Mouse (Mus musculus) urinary bladder, adult 2 months (tissue): ENCODE measurements around the gene Ints7. TPM values are rescaled to one million over a fixed set of nuclear protein-coding genes. Genes with fewer than 3 reads are reported as not detected.
A peak's percentile ranks its signal among the peaks of the same experiment; 100 is the strongest.

Source experiments
- DNase-seq: peaks from one replicate; pipeline ENCODE4 v3.0.0; 2022; ENCODE audit warnings: low spot score
- polyA plus RNA-seq: library from polyadenylated mRNA; depleted of rRNA; stranded (reverse); fragments of >200 nt; gene quantifications from 2 replicates; pipeline ENCODE4 v1.2.3, GENCODE M21; 2012; rRNA removed

Ints7 gene
- polyA plus RNA-seq: 22.1 and 24.1 TPM in 2 replicates

- DNase-seq: peak; percentile 99
These were observed at the start of gene Ints7, which contains the start of gene Dtl for GRCm38 (mm10) chr1:191575458-191576247. Gene Ints7 (plus strand): TSS chr1:191575636. Gene Dtl (minus strand): TSS chr1:191575544.

- DNase-seq: no peak
These were observed 48.3 kb upstream of the Ints7 start for GRCm38 (mm10) chr1:191527089-191527488.

DNA sequence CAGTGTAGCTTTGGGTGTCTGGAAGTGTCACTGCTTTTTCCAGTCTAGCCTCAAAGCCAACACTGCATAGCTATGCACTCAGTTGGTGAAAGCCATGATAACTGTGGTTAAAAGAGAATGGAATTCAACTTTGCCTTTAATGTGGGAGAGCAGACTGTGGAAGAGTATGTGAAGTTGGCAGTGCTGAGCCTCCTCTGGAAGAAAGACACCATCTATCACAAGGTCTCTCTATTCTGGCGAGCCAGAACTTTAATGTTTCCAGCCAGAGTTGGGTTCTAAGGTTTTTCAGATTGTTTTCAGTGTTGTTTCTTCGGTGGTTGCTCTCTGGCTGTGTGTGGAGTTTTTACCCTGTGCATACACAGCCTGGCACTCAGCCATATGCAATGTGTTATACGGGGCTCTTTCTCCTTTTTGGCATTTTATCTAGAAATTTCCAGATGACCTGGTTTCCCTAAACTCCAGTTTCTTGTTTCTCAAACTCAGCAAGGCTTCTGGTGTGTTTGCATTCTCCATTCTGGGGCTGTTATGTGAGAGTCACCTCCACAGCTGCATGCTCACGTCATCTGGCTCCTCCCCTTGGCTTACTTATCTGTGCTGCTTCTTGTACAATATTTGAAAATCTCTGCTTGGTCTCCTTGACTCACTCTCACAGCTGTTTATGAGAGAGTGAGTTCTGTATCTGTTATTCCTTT lies 47.4 kb upstream of the Ints7 start:
- no peak for DNase-seq

DNA sequence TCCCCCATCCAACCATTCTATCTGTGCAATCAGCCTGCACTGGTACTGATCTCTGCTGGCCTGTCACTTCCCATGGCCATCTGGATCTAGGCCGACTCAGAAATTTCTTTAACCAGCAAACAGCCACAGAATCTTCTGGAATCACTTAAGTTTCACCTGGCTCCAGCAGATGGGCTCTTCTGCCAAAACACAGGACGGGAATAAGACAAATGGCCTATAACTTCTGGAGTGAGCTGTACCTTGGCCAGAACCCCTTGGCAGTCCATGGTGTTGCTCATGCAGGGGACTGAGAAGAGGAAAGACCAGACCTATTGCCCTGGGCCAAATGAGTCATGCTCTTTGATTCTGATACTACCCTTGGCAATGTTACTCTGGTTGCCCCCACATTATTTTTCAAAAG lies 46.0 kb upstream of the Ints7 start:
- no peak for DNase-seq

- no peak for DNase-seq
These were observed 44.4 kb upstream of the Ints7 start for GRCm38 (mm10) chr1:191531023-191531422.

- DNase-seq: no peak
These were observed 40.5 kb upstream of the Ints7 start for GRCm38 (mm10) chr1:191534896-191535295.

GRCm38 (mm10) chr1:191540300-191540699 lies 35.1 kb upstream of the Ints7 start:
- no peak for DNase-seq

DNA sequence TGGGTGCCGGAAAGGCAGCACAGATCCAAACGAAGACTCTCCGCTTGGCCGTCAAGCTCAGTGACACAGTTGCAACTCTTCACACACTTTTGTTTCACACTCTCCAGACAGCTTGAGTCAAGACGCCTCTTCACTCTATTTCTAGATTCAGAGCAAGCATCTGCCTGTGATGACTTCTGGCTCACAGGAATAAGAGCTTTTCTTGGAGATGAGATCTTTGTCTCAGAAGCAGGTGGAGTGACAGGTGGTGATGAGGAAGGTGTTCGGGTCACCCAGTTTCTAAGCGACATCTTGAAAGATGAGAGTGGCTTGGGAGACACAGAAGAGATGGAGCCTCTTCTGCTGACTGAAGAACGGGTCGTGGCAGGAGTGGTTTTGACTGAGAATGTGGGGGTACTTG lies 34.4 kb upstream of the Ints7 start:
- no peak for DNase-seq

DNA sequence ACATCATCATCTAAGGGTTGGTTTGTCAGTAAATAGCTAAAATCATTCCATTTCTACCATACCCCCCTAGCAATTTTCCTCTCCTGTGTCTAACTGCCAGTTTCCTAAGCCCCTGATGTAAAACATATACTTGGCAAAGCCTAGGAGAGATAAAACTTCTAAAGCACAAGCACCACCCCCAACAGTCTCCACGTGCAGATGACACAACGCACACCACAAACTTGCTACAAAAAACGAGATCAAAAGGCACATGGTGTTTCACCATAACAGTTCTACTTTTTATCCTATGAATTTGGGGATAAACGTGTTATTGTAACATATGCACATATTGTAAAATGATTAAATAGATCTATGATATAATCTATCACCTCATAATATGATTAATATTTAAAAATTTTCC lies 33.8 kb upstream of the Ints7 start:
- DNase-seq: no peak

DNA sequence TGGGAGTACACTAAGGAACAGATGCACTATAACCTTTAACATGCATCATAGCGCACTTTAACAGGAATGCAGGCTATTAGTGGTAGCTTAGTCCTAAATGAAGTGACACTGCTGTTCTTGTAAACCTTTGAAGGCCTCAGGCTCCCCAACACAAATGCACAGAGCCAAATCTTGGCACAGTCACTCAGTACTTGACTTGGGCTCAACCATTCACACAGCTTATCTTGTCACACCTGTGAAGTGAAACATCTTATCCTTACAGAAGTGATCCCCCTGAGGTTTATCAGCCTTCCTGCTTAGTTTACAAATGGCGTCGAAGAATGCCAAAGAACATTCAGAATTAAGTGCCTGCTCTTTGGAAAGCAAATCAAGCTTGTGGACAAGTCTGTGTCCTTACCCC lies 31.7 kb upstream of the Ints7 start:
- DNase-seq: no peak

- DNase-seq: no peak
These were observed 24.6 kb upstream of the Ints7 start for GRCm38 (mm10) chr1:191550786-191551185.

GRCm38 (mm10) chr1:191557109-191557508 lies 18.3 kb upstream of the Ints7 start:
- no peak for DNase-seq

DNA sequence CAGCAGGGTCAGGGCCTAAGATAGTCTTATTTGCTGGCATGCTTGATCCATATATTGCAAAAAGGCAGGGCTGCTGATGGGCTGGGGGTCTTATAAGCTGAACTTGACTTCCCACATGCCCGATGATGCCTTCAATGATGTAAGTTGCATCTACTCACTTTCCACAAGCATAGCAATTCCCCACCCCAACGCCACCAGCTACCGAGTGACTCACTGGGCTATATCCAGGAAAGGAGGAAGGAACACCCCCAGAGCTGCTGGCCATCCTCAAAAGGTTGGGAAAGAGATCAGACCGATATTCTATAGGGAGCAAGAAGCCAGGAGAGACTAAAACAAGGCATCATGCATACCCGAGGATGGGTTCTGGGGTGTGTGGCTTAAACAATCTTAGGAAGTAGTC lies 15.7 kb upstream of the Ints7 start:
- DNase-seq: no peak

DNA sequence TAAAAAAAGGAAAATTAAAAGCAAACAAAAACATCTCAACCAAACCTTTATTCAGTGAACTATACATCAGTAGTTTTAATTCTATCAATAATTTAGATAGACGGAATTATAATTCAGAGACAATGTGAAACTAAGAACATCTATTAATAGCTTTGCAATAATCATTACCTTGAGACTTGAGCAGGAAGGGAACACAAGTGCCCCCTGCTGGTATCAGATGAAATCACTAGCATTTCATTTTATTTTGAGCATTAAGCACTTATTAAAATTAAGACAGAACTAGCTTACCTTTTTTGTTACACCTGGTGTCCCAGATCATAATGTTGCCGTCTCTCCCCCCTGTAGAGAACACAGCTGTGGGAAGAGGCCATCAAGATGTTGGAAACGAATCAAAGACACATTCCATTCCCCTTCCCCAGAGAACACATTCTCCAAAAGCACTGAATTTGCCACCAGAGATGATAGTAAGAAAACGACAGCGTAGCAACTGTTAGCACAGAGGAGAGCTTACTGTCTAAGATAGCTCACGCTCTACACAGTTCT lies 12.5 kb upstream of the Ints7 start:
- no peak for DNase-seq

DNA sequence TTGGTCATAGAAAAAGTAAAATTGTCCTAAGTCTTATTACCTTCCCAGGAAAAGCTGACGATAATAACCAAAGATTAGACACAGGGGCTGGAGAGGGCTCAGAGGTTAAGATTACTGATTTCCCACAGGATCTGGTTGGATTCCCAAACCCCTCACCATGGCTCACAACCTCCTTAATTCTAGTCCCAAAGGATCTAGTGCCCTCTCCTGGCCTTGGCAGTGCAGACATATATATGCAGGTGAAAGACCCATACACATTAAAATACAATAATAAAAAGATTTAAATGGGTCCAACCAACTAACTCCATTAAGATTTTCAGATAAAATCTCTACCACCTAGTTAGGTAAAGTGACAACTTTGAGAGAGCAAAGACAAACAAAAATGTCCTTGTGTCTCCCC lies 7.6 kb upstream of the Ints7 start:
- DNase-seq: no peak

DNA sequence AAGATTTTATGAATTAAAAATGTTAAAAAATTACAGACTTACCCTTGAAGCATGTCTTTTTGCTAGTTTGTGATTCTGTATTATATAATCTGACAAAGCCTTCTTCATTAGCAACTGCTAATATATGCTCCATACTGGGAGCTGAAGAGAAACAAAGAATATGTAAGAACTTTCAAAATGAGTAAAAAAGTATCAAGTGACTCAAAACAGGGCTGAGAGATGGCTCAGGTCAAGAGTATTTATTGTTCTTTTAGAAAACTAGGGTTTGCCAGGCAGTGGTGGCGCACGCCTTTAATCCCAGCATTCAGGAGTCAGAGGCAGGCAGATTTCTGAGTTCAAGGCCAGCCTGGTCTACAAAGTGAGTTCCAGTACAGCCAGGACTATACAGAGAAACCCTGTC lies 5.8 kb upstream of the Ints7 start:
- no peak for DNase-seq

GRCm38 (mm10) chr1:191570415-191570814 lies 5.0 kb upstream of the Ints7 start:
- DNase-seq: no peak

GRCm38 (mm10) chr1:191573906-191574639 lies 1.4 kb upstream of the Ints7 start:
- no peak for DNase-seq

GRCm38 (mm10) chr1:191574871-191575457 lies 472 bp upstream of the Ints7 start:
- DNase-seq: no peak

DNA sequence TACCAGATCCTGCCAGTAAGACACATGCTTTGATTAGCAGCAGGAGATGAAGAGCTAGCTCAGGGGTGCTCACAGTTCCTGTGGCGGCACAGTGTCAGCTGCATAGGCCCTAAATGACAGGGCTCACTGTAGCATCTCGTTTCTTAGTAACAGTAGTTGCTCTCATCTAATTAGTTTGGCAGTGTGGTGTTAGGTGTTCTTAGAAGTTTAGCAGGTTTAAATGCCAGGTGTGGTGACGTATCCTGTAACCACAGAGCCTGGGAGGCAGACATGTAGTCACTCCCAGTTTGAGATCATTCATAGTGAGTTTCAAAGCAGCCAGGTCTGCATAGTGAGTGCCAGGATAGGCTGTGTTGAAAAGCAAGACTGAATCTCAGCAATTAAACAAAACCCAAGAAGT lies 4.1 kb downstream of the Ints7 start:
- DNase-seq: no peak

- no peak for DNase-seq
These were observed 6.2 kb downstream of the Ints7 start for GRCm38 (mm10) chr1:191581641-191582040.

GRCm38 (mm10) chr1:191583836-191584235 lies 8.4 kb downstream of the Ints7 start:
- DNase-seq: no peak
